Mouse (Mus musculus): ENCODE measurements around the gene Zdhhc21. TPM values are rescaled to one million over a fixed set of nuclear protein-coding genes. Genes with fewer than 3 reads are reported as not detected.

Gene Zdhhc21
- polyA plus RNA-seq, 1 experiment from 2014 or later: 22.2 TPM

- DNase-seq: no peak
- H3K9ac ChIP-seq (replicated peaks; ENCODE audit: low read length): no peak within 1 kb of the TSS
- H3K36me3 ChIP-seq (ENCODE audit: control insufficient read depth, insufficient read depth, low read length): no peaks in the 10 kb centered on the region
- no peaks in the 10 kb centered on the region for H3K4me1 ChIP-seq (ENCODE audit: control insufficient read depth, insufficient read depth, low read length)
- H3K9me3 ChIP-seq (ENCODE audit: control insufficient read depth, low read length): no peaks in the 10 kb centered on the region
- no peak for ATAC-seq (ENCODE audit: low FRiP score, low TSS enrichment)
- no peak within 1 kb of the TSS for H3K4me3 ChIP-seq (replicated peaks; ENCODE audit: low read depth, low read length)
- H3K4me2 ChIP-seq (ENCODE audit: low read length): no peak within 1 kb of the TSS
- WGBS: 74% methylated on average over 19 of the region's 19 CpGs
- H3K27me3 ChIP-seq (ENCODE audit: control insufficient read depth, insufficient read depth, low read length): no peaks in the 10 kb centered on the region
- no peak within 1 kb of the TSS for H3K27ac ChIP-seq (replicated peaks; ENCODE audit: low read depth, low read length)
Measured at GRCm38 (mm10) chr4:82884636-82885534, 25.1 kb upstream of the Zdhhc21 start, which contains the start of gene Cer1. Cer1 (minus strand) TSS chr4:82885148.

GRCm38 (mm10) chr4:82882500-82882899, 22.7 kb upstream of the Zdhhc21 start:
- H3K4me2 ChIP-seq (ENCODE audit: low read length): no peak overlapping the region
- H3K27ac ChIP-seq (replicated peaks; ENCODE audit: low read depth, low read length): no peak overlapping the region
- no peak overlapping the region for H3K9ac ChIP-seq (replicated peaks; ENCODE audit: low read length)
- H3K36me3 ChIP-seq (ENCODE audit: control insufficient read depth, insufficient read depth, low read length): no peaks in the 10 kb centered on the region
- DNase-seq: no peak
- ATAC-seq (ENCODE audit: low FRiP score, low TSS enrichment): no peak
- 86% methylated on average over 9 of the region's 9 CpGs for WGBS
- no peaks in the 10 kb centered on the region for H3K27me3 ChIP-seq (ENCODE audit: control insufficient read depth, insufficient read depth, low read length)
- H3K9me3 ChIP-seq (ENCODE audit: control insufficient read depth, low read length): no peaks in the 10 kb centered on the region
- H3K4me1 ChIP-seq (ENCODE audit: control insufficient read depth, insufficient read depth, low read length): no peaks in the 10 kb centered on the region
- no peak overlapping the region for H3K4me3 ChIP-seq (replicated peaks; ENCODE audit: low read depth, low read length)

GRCm38 (mm10) chr4:82881366-82881765, 21.6 kb upstream of the Zdhhc21 start:
- H3K4me1 ChIP-seq (ENCODE audit: control insufficient read depth, insufficient read depth, low read length): no peaks in the 10 kb centered on the region
- 77% methylated on average over 3 of the region's 3 CpGs for WGBS

GRCm38 (mm10) chr4:82880243-82880642, 20.5 kb upstream of the Zdhhc21 start:
- WGBS: 87% methylated on average over 2 of the region's 2 CpGs

More at GRCm38 (mm10) chr4:82881366-82881765, 21.6 kb upstream of the Zdhhc21 start:
- Histone ChIP-seq H3K4me2 (ENCODE audit: low read length) (no peak overlapping the region), H3K9ac (replicated peaks; ENCODE audit: low read length) (no peak overlapping the region), H3K36me3 (ENCODE audit: control insufficient read depth, insufficient read depth, low read length) (no peaks in the 10 kb centered on the region), H3K9me3 (ENCODE audit: control insufficient read depth, low read length) (no peaks in the 10 kb centered on the region), H3K27ac (replicated peaks; ENCODE audit: low read depth, low read length) (no peak overlapping the region), H3K4me3 (replicated peaks; ENCODE audit: low read depth, low read length) (no peak overlapping the region), H3K27me3 (ENCODE audit: control insufficient read depth, insufficient read depth, low read length) (no peaks in the 10 kb centered on the region)
- no peak for DNase-seq
- no peak for ATAC-seq (ENCODE audit: low FRiP score, low TSS enrichment)

GRCm38 (mm10) chr4:82879152-82879551, 19.4 kb upstream of the Zdhhc21 start:
- Histone ChIP-seq H3K36me3 (ENCODE audit: control insufficient read depth, insufficient read depth, low read length) (no peaks in the 10 kb centered on the region), H3K27me3 (ENCODE audit: control insufficient read depth, insufficient read depth, low read length) (no peaks in the 10 kb centered on the region), H3K4me3 (replicated peaks; ENCODE audit: low read depth, low read length) (no peak overlapping the region), H3K9ac (replicated peaks; ENCODE audit: low read length) (no peak overlapping the region), H3K9me3 (ENCODE audit: control insufficient read depth, low read length) (no peaks in the 10 kb centered on the region), H3K4me2 (ENCODE audit: low read length) (no peak overlapping the region), H3K4me1 (ENCODE audit: control insufficient read depth, insufficient read depth, low read length) (no peaks in the 10 kb centered on the region), H3K27ac (replicated peaks; ENCODE audit: low read depth, low read length) (no peak overlapping the region)
- no peak for ATAC-seq (ENCODE audit: low FRiP score, low TSS enrichment)
- 89% methylated on average over 6 of the region's 6 CpGs for WGBS
- DNase-seq: no peak

More at GRCm38 (mm10) chr4:82880243-82880642, 20.5 kb upstream of the Zdhhc21 start:
- no peaks in the 10 kb centered on the region for H3K9me3 ChIP-seq (ENCODE audit: control insufficient read depth, low read length)
- no peak overlapping the region for H3K4me2 ChIP-seq (ENCODE audit: low read length)
- no peak overlapping the region for H3K4me3 ChIP-seq (replicated peaks; ENCODE audit: low read depth, low read length)
- DNase-seq (no peak), ATAC-seq (ENCODE audit: low FRiP score, low TSS enrichment) (no peak)
- H3K36me3 ChIP-seq (ENCODE audit: control insufficient read depth, insufficient read depth, low read length): no peaks in the 10 kb centered on the region
- H3K27me3 ChIP-seq (ENCODE audit: control insufficient read depth, insufficient read depth, low read length): no peaks in the 10 kb centered on the region
- no peak overlapping the region for H3K27ac ChIP-seq (replicated peaks; ENCODE audit: low read depth, low read length)
- no peaks in the 10 kb centered on the region for H3K4me1 ChIP-seq (ENCODE audit: control insufficient read depth, insufficient read depth, low read length)
- H3K9ac ChIP-seq (replicated peaks; ENCODE audit: low read length): no peak overlapping the region

GRCm38 (mm10) chr4:82876656-82877055, 16.9 kb upstream of the Zdhhc21 start:
- H3K4me2 ChIP-seq (ENCODE audit: low read length): no peak overlapping the region
- WGBS: 88% methylated on average over 2 of the region's 2 CpGs
- no peaks in the 10 kb centered on the region for H3K9me3 ChIP-seq (ENCODE audit: control insufficient read depth, low read length)
- H3K27me3 ChIP-seq (ENCODE audit: control insufficient read depth, insufficient read depth, low read length): no peaks in the 10 kb centered on the region
- no peak for ATAC-seq (ENCODE audit: low FRiP score, low TSS enrichment)
- no peaks in the 10 kb centered on the region for H3K36me3 ChIP-seq (ENCODE audit: control insufficient read depth, insufficient read depth, low read length)
- no peak overlapping the region for H3K9ac ChIP-seq (replicated peaks; ENCODE audit: low read length)
- H3K4me3 ChIP-seq (replicated peaks; ENCODE audit: low read depth, low read length): no peak overlapping the region
- peaks cover 3% of the 10 kb centered on the region; the same call in 1 of the 2 replicates for H3K4me1 ChIP-seq (ENCODE audit: control insufficient read depth, insufficient read depth, low read length)
- DNase-seq: no peak
- H3K27ac ChIP-seq (replicated peaks; ENCODE audit: low read depth, low read length): no peak overlapping the region

- no peak overlapping the region for H3K27ac ChIP-seq (replicated peaks; ENCODE audit: low read depth, low read length)
- H3K36me3 ChIP-seq (ENCODE audit: control insufficient read depth, insufficient read depth, low read length): no peaks in the 10 kb centered on the region
- no peak overlapping the region for H3K4me2 ChIP-seq (ENCODE audit: low read length)
- no peaks in the 10 kb centered on the region for H3K9me3 ChIP-seq (ENCODE audit: control insufficient read depth, low read length)
- no peak overlapping the region for H3K4me3 ChIP-seq (replicated peaks; ENCODE audit: low read depth, low read length)
- DNase-seq (no peak), ATAC-seq (ENCODE audit: low FRiP score, low TSS enrichment) (no peak)
- H3K4me1 ChIP-seq (ENCODE audit: control insufficient read depth, insufficient read depth, low read length): peaks cover 3% of the 10 kb centered on the region; the same call in 1 of the 2 replicates
- H3K9ac ChIP-seq (replicated peaks; ENCODE audit: low read length): no peak overlapping the region
- H3K27me3 ChIP-seq (ENCODE audit: control insufficient read depth, insufficient read depth, low read length): no peaks in the 10 kb centered on the region
- WGBS: 84% methylated on average over 4 of the region's 4 CpGs
Measured at GRCm38 (mm10) chr4:82875532-82875931, 15.8 kb upstream of the Zdhhc21 start.

- WGBS: 80% methylated on average over 4 of the region's 4 CpGs
- no peak for DNase-seq
Measured at GRCm38 (mm10) chr4:82874791-82875190, 15.0 kb upstream of the Zdhhc21 start.

GRCm38 (mm10) chr4:82872548-82872947, 12.8 kb upstream of the Zdhhc21 start:
- H3K9ac ChIP-seq (replicated peaks; ENCODE audit: low read length): no peak overlapping the region
- ATAC-seq (ENCODE audit: low FRiP score, low TSS enrichment): no peak
- no peak overlapping the region for H3K4me2 ChIP-seq (ENCODE audit: low read length)
- no peak overlapping the region for H3K27ac ChIP-seq (replicated peaks; ENCODE audit: low read depth, low read length)
- DNase-seq: no peak
- H3K4me1 ChIP-seq (ENCODE audit: control insufficient read depth, insufficient read depth, low read length): peaks cover 3% of the 10 kb centered on the region; the same call in 1 of the 2 replicates
- H3K36me3 ChIP-seq (ENCODE audit: control insufficient read depth, insufficient read depth, low read length): no peaks in the 10 kb centered on the region
- no peak overlapping the region for H3K4me3 ChIP-seq (replicated peaks; ENCODE audit: low read depth, low read length)
- no peaks in the 10 kb centered on the region for H3K9me3 ChIP-seq (ENCODE audit: control insufficient read depth, low read length)
- 81% methylated on average over 4 of the region's 4 CpGs for WGBS
- H3K27me3 ChIP-seq (ENCODE audit: control insufficient read depth, insufficient read depth, low read length): no peaks in the 10 kb centered on the region

More at GRCm38 (mm10) chr4:82874791-82875190, 15.0 kb upstream of the Zdhhc21 start:
- Histone ChIP-seq H3K27ac (replicated peaks; ENCODE audit: low read depth, low read length) (no peak overlapping the region), H3K9me3 (ENCODE audit: control insufficient read depth, low read length) (no peaks in the 10 kb centered on the region), H3K36me3 (ENCODE audit: control insufficient read depth, insufficient read depth, low read length) (no peaks in the 10 kb centered on the region), H3K4me1 (ENCODE audit: control insufficient read depth, insufficient read depth, low read length) (peaks cover 3% of the 10 kb centered on the region; the same call in 1 of the 2 replicates), H3K9ac (replicated peaks; ENCODE audit: low read length) (no peak overlapping the region), H3K4me2 (ENCODE audit: low read length) (no peak overlapping the region), H3K27me3 (ENCODE audit: control insufficient read depth, insufficient read depth, low read length) (no peaks in the 10 kb centered on the region), H3K4me3 (replicated peaks; ENCODE audit: low read depth, low read length) (no peak overlapping the region)
- ATAC-seq (ENCODE audit: low FRiP score, low TSS enrichment): no peak
